Mouse (Mus musculus): ENCODE data around the gene Tlk1.

Tlk1 gene

DNA sequence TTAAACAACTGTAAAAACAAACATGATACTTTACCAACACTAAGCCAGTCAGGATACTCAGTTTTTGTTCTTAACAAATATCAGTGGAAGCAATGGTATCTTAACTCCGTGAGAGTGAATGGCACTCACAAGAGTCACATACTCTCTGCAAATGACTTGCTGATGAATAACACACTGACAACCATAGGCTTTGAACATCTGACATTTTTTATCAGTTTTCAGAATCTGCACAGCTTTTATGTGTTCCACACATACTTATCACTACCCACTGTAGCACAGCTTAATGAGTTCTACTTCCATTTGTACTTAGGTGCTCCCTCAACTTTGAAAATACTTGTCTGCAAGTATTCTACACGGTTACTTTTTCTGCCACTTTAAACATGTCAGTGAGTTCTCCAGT is 35.3 kb downstream of the Tlk1 start:
- in situ Hi-C loops (cut with MboI, MseI) = no loop called here

DNA sequence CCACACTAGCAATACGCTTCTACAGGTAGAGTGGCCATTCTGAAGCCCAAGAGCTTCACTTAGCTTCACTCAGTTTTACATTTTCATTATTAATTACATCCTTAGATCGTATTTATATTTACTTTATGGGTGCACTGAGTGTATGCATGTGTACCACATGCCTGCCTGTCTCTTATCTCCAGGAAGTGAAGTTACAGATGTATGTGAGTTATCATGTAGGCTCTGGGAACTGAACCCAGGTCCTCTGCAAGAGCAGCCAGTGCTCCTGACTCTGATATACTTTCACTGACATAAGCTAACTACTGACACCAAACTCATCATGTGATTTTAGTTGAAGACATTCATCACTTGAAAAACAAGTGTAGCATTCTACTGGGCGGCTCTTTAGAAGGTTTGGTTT is 36.2 kb downstream of the Tlk1 start:
- in situ Hi-C loops (cut with MboI, MseI) = no loop called here

DNA sequence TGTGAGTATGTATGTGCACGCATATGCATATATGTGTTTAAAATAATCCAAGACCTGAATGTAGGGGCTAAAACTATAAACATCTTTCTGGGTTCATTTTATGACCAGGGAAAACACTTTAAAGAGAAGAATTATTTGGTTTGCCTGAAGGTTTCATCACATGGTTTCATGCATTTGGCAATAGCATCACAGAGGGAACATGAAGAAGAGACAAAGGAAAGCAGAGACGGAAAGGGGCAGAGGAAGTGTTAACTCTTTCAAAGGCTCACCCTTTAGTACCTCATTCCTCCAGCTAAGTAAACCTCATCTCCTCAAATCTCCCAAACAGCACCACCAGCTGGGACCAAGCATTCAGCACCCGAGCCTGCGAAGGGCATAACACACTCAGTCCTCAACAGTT is 41.1 kb downstream of the Tlk1 start:
- in situ Hi-C loops (cut with MboI, MseI) = loop anchor here (5.0 kb wide), 1 partner anchor 258 kb away; no protein-coding TSS in a partner anchor

DNA sequence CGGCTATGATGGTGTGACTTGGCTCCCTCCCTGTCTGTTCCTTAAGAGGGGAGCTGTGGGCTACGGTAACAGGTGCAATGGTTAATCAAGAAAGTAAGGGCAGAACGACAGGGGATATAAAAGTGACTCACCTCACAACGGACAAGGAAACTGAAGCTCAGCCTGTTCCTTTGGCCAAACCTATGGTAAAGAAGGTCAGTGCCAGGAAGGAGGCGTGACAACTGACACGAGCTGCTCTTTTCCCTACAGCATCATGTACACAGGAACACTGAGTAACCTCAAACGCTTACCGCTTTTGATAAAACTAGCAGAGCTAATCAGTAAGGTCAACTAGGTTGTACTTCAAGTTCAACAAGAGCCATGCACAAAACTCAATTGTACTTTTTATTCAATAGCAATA is 42.0 kb downstream of the Tlk1 start:
- in situ Hi-C loops (cut with MboI, MseI) = loop anchor here (5.0 kb wide), 1 partner anchor 259 kb away; no protein-coding TSS in a partner anchor

DNA sequence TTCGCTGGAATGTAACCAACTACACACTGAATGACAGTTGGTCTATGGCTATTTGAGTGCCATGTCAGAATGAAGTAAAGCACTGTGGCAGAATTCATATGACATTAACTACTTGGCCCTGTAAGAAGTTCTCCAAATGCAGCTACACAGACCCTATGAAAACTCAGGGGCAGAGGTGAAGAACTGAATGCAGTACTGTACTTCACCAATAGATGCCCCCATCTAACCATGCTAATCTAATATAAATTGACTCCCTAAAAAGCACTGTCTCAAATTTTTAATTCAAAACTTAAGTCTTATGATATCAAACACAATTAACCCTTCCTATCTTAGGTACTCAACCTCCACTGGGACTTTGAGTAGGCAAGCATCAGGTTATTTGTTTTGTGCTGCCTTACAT is 45.9 kb downstream of the Tlk1 start:
- in situ Hi-C loops (cut with MboI, MseI) = loop anchor here (5.0 kb wide), 1 partner anchor 263 kb away; no protein-coding TSS in a partner anchor

DNA sequence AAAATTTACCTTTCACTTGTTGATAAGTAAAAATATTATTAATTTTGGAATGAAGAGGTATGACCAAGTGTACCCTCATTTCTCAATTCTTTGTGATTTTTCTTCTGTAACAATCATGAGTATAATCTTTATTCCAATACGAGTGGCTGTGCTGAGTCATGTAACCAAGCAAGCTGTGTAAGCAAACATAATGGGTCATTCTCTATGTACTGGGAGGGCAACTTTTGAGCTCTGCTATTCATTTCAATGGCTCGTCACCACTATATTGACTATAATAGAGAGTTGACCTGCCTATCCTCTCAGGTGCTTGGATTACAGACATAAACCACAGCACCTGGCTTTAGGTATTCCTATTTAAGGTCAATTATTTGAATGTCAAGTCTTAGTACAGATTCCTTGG is 48.8 kb downstream of the Tlk1 start:
- in situ Hi-C loops (cut with MboI, MseI) = no loop called here

DNA sequence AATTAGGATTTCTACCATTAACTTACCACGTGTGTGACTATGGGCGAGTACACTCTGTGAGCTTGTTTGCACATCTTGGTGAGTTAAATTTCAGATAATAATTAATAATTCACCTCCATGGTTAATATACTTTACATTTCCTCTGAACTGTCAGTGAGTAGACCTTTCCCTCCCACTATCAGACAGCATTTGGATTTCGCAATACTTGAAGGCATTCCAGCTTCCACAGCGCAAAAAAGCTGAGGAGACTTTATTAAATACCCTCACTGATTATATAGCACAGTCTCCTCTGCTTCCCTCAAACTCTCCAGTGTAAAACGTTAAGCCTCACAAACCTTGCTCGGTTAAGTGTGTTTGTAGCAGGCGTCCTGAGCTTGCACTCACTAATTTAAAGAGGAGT is 60.8 kb downstream of the Tlk1 start:
- in situ Hi-C loops (cut with MboI, MseI) = no loop called here

DNA sequence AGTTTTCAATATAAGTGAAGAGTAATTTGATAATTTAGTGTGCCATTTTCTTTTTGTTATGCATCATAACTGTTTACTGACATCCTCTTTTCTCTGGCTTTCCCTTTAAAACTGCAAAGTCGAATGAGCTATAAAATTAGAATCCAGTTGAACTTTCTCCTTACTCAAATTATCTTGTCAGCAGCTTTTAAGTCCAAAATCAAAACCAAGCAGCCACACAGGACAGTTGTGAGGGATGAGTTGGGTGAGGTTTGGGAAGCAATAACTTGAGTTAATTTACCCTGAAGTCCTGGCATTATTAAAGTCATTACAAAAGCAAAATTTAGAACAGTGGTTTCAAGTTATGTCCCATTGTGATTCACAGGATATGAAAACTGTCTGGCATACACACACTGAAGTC is 62.8 kb downstream of the Tlk1 start:
- in situ Hi-C loops (cut with MboI, MseI) = no loop called here

DNA sequence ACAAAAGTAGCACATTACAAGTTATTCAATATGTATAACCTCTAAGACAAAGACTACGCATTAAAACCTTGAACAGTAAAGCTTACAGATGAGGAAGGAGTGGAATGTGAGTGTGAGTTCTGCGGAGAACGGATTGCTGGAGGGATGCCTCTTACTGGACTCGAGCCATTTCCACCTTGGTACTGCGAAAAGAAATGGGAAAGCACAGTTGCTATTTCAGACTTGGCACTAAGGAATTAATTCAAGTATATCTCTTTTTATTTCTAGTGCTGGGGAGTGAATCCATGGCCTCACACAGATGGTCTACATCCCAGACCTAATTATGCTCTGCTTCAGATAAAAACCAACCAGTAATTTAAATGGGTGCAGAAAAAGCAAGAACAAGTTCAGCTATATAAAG is 73.4 kb downstream of the Tlk1 start:
- in situ Hi-C loops (cut with MboI, MseI) = no loop called here

DNA sequence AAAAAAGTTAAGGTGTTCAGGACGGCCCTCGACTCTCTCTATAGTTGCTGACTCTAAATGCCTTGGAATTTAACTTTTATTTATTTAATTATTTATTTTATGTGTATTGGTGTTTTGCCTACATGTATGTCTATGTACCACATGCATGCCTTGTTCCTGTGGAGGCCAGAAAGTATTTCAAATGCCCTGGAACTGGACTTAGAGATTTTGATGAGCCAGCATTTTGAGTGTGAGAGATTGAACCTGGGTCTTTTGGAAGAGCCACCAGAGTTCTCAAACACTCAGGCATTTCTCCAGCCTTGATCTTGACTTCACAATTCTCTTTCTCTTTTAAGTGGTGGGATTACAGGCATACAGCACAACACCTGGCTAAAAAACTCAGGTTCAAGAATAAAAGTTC is 73.9 kb downstream of the Tlk1 start:
- in situ Hi-C loops (cut with MboI, MseI) = no loop called here

DNA sequence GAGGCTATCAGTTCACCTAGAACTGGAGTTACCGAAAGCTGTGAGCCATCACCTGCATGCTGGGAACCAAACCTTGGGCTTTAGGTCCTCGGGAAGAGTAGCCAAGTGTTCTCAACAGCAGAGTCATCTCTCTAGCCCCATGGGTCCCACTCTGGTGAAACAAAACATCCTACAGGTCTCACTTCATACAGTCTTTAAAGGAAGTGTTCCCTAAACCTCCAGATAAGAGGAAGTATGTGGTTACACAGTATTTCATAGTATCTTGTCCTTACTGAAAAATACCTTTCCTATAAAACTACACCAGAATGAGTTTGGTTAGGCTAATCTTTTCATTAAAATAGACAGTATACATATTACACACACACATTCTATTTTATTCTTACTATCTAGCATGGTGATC is 82.9 kb downstream of the Tlk1 start:
- in situ Hi-C loops (cut with MboI, MseI) = no loop called here

DNA sequence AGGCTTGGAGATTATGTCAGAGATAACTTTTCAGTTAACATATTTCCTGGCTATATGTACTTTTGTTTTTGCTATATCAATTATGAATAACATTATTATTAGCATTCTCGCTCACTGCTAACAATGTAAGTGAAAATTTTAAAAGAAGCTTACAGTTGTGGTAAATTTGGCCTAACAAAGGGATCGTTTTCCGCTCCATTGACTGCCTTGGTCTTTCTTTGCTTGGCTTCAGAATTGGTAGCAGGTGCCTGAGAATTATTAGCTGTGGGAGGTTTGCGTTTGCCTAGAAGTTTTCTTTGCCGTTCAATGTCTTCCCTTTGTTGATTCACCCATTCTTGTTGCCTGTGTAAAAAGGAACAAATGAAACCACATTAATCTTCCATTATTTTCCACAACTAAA is 83.6 kb downstream of the Tlk1 start:
- in situ Hi-C loops (cut with MboI, MseI) = no loop called here

DNA sequence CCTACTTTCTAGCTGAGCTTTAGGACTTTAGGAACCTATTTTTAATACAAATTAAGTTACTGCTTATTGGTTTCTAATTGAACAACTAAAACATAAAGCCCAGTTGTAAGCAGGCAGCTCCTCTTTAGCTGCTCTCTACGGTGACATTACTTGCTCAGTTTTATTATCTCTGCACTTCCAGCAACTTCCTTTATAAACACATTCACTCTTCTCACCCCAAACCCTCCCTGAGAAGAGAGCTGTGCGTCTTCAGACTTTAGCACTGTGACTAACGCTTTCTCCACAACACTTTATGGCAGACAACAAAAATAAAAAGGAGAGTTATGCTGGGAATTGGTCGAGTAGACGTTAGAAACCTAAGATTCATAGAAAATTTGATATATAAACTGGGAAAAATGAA is 89.5 kb downstream of the Tlk1 start:
- in situ Hi-C loops (cut with MboI, MseI) = no loop called here

DNA sequence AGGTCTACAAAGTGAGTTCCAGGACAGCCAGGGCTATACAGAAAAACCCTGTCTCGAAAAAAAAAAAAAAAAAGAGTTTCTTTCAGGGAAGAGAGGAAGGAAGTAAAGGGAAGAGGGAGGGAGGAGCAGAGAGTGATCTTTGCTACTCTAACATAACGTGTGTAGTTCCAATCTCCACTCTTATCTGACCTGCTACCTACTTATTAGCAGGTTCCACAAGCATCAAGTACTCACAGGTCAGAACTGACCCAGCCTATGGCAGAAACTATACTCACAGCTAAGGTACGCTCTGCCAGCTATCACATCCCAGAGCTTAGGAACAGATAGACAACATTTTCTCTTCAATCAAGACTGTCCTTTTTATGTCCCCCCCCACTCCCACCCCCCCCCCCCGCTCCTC is 90.0 kb downstream of the Tlk1 start:
- in situ Hi-C loops (cut with MboI, MseI) = no loop called here

DNA sequence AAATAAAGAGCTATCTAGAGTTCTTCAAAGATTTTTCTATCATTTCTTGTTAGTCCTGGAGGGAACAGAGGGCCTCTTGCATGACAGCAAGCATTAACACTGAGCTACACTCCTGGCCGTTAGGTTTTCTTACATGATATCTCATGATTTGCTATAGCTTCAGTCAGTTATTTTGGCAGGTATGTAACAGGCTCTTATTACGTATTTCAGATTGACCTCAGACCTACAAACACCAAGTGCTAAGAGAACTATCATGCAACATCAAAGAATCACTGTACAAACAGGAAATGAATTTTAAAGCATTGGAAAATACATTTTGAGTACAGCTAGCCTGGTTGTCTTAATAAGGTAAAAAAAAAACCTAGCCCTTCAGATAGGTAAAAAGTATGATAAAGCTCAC is 98.4 kb downstream of the Tlk1 start:
- in situ Hi-C loops (cut with MboI, MseI) = no loop called here

DNA sequence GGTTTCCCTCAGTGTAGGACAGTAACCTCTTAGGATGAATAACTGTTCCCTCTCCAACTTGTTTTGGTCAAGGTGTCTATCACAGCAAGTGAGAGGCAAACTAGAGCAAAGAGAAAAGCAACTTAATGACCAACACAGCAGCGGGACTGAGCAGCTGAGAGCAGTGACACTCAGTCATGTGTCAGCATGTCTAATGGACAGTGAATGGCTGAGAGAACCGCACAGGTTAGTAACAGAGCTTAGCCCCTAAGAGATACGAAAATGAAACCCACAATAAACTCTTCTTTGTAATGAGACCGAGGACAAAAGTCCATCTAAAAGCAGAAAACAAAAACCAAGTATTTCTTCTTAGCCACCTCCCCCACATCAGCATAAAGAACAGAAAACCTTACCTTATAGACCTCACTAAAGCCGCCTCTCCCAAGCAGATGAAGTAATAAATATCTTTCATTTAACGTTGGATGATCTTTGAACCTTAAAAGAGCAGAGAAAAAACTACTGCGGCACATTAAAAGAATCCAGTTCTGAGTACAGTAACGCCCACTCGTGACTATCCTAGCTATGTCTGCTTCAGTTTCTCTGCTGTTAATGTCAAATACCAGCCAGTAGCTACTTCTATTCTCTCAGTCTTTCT is 101.8 kb downstream of the Tlk1 start:
- in situ Hi-C loops (cut with MboI, MseI) = no loop called here

DNA sequence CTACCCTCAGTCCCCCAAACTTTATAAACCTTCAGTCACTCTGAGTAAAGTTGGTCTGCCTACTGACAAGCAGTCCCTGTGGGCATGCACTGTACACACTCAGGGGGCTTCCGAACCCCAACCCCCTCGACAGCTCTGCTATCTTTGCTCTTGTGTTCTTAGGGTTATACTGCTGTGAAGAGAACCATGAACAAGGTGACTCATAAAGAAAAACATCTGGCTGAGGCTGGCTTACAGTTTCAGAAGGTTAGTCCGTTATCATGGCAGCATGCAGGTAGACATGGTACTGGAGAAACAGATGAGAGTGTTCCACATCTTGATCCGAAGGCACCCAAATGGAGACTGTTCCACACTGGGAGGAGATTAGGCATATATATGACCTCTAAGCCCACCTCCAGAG is 114.7 kb downstream of the Tlk1 start:
- in situ Hi-C loops (cut with MboI, MseI) = no loop called here

DNA sequence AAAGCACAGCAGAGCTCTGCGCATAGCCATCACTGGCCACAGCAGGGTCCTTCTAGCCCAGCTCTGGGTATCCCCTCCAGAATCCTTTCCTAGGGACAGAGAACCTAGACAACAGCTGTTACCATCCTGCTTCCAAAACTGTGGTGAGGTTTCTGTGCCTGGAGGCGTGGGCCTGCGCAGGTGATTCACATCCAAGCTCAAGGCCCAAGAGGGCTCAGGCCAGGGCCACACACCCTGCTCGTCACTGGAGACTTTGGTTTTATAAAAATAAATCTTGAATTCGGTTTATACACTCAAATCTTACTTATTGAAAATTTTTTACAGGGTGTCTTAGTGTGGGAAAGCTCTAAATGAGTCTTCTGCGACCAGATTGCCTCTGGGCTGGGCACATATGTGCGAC is 115.3 kb downstream of the Tlk1 start:
- in situ Hi-C loops (cut with MboI, MseI) = no loop called here

DNA sequence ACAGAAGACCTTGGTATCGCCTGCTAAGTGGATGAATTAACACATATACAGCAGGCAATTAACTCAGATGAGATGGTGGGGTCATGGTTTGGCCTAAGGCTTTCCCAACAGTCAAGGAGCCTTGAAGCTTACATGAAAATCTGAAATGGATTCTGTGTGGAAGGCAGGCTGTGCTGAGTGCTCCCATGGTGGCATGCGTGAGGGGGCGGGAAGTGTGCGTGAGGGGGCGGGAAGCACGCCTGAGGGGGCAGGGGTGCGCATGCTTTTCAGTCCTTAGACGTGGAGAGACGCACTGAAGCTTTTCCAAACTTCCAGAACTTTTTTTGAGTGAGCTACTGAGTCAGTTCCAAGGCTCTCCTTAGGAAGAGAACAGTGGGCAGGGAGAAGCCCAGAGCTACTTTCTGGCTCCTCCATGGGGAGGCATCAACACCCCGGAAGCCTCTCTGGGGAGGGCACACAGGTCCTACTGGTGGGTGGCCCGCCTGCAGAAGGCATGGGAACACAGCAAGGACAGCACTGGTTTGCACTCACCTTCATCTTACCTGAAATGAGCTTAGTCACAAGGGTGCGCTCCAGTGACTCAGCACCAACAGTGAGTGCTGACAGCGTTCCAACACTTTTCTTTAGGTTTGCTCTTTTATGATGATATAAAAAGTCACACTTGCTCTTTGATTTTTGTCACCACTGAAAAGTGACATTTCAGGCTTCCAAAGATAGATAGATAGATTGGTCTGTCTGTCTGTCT is 116.4 kb downstream of the Tlk1 start:
- in situ Hi-C loops (cut with MboI, MseI) = no loop called here

DNA sequence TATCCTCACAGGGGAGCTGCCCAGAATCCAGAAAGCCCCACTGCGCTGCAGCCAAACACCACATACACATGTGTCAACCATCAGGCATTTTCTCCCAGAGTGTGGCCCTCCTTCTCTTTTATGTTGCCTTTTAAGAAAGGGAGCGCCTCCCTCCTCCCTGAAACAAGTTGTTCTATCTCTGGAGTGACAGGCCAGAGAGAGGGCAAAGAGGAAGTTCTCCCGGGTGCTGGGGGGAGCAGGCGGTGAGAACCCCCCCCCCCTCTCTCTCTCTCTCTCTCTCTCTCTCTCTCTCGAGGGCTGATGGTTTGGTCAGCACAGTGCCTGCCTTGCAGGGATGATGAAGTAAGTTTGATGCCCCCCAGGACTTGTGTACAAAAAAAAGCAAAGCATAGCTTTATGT is 123.1 kb downstream of the Tlk1 start:
- in situ Hi-C loops (cut with MboI, MseI) = no loop called here

DNA sequence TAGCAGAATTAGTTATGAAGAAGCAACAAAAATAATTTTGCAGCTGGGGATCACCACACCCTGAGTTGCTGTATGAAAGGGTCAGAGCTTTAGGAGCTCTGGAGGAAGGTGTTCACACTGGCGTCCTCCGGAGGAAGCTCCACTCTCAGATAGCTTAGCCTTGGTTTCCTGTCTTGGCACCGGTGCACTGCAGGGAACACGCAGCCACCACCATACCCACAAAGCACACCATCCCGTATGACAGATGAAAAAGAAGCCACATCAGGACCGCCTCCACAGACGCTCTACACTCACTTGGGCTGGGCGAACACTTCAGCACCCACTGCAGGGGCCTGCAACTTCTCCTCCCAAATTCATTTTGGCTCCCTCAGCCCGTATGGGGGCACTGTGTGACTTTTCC is 124.0 kb downstream of the Tlk1 start:
- in situ Hi-C loops (cut with MboI, MseI) = no loop called here

DNA sequence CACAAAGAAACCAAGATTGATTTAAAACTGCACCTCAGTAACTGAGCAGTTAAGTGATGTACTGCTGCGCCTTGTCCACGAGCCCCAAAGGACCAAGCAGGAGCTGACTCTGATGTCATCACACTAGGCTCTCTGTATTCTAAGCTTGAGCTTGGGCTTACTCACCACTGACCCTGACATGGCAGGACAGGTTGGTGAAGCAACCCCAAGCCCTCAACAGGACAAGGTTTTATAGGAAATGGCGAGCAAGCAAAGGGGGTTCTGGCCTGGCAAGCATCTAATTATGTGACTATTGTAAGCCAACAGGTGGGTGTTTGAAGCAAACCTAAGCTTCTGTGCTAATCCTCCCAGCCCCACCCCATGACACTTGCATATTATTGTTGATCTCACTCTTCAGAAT is 124.7 kb downstream of the Tlk1 start:
- in situ Hi-C loops (cut with MboI, MseI) = no loop called here

DNA sequence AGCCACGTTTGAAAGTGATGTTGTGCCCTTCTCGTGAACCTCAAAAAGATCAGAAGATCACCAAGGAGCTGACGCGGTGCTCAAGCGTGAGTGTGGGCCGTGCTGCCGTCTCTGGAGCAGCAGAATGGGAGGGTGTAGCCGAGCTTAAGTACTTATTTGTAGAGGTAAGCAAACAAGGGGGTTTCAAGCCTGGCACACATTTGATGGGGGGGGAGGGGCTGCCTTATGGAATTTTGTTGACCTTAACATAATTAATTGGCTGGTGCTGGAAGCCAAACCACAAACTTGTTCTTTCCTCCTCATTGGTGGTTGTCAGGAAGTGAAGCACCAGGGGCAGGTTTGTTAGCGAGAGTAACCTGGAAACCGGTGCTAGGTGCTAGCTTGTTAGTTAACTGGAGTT is 129.8 kb downstream of the Tlk1 start:
- in situ Hi-C loops (cut with MboI, MseI) = no loop called here

DNA sequence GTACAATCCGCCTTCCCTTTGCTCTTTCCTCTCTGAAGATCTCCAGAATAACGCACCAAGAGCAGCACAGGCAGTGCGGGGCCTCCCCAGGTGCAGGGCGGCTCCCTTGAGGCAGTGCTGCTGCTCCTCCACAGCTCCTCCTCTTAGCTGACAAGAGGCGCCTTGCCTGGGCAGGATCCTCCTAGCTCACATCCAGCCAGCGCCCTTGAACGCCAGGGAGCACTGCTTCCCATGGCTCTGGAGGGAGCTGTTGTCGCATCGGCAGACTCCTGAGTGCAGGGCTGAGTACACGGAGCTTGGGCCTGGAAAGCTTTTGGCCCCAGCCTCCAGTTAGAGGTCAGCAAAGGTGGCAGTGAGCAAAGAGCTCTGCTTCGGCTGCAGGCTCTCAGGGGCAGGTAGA is 135.3 kb downstream of the Tlk1 start:
- in situ Hi-C loops (cut with MboI, MseI) = no loop called here
